Mouse (Mus musculus): Measurements from ENCODE around the gene Car3.

DNA sequence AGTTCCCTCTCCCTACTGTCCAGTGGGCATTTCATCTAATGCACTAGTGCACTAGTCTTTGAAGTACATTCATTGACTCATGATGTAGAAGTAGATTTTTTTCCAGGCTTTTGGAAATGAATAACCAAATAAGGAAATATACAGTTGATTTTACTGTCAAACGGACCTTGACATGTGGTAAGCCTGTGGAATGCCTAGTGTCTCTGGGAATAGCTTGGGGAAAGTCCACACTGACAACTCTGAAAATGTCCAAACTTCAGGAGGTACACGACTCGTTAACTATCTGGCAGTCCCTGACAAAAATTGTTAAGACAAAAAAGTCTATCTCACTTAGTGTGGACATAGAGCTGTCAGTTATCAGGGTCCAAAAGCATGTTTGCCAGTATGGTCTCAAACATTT, 40.9 kb downstream of the Car3 start:
- TF ChIP-seq CTCF (IDR thresholded peaks at IDR 0.05), result no peak
- no peak for TF ChIP-seq POLR2A (IDR thresholded peaks at IDR 0.05; ENCODE audit: insufficient read depth, low read depth, low read length)
